Mouse (Mus musculus) heart, adult 18-20 months (tissue): ENCODE results near the gene Rnaseh2b. TPM values are rescaled to one million over a fixed set of nuclear protein-coding genes. Genes with fewer than 3 reads are reported as not detected.

ENCODE experiments used
- total RNA-seq, 2 experiments: library from RNA; stranded (reverse); gene quantifications; 2 replicates each; pipeline ENCODE4 v1.2.3; 2021

Rnaseh2b gene
- total RNA-seq, 2 experiments from 2014 or later = 7.4 to 9.4 TPM

Other genes starting within 250 kb of the Rnaseh2b start
- not detected for gene Dleu7, start 458 bp downstream of the Rnaseh2b start, total RNA-seq
- under 1 TPM in 1 of 2 experiments, not detected in 1; 0.15 TPM for gene Gucy1b2, start 163.7 kb downstream of the Rnaseh2b start, total RNA-seq